Mouse (Mus musculus) heart, embryonic 11.5 days (tissue): ENCODE results near the gene Zfp444. TPM values are rescaled to one million over a fixed set of nuclear protein-coding genes. Genes with fewer than 3 reads are reported as not detected.

Source experiments
- ATAC-seq: fragments of 200-750 bp; cut with Nextera tagmentation; replicated peaks from 2 replicates; pipeline ENCODE4 v1.8.0; 2017; ENCODE audit warnings: moderate library complexity; ENCODE audit not compliant: insufficient number of reproducible peaks, low FRiP score, low TSS enrichment
- H3K27ac ChIP-seq: fragments of 300-500 bp; sonication (generic); 2 replicates; pipeline ENCODE4 v1.5.1; 2014; ENCODE audit warnings: mild to moderate bottlenecking, low read depth, low read length
- H3K27me3 ChIP-seq: fragments of 300-500 bp; sonication (generic); 2 replicates; pipeline ENCODE4 v1.6.1; 2014; ENCODE audit warnings: mild to moderate bottlenecking, low read length, mixed read lengths; ENCODE audit not compliant: control insufficient read depth, insufficient read depth
- H3K36me3 ChIP-seq: fragments of 300-500 bp; sonication (generic); 2 replicates; pipeline ENCODE4 v1.6.1; 2014; ENCODE audit warnings: mild to moderate bottlenecking, low read length, moderate library complexity, mixed read lengths; ENCODE audit not compliant: control insufficient read depth, insufficient read depth
- H3K4me1 ChIP-seq: fragments of 300-500 bp; sonication (generic); 2 replicates; pipeline ENCODE4 v1.6.1; 2014; ENCODE audit warnings: low read length; ENCODE audit not compliant: control insufficient read depth, insufficient read depth
- H3K4me2 ChIP-seq: fragments of 300-500 bp; sonication (generic); 2 replicates; pipeline ENCODE4 v1.6.1; 2014; ENCODE audit warnings: mild to moderate bottlenecking, moderate library complexity
- H3K4me3 ChIP-seq: fragments of 300-500 bp; sonication (generic); 2 replicates; pipeline ENCODE4 v1.5.1; 2014; ENCODE audit warnings: low read depth, low read length
- H3K9ac ChIP-seq: fragments of 300-500 bp; sonication (generic); 2 replicates; pipeline ENCODE4 v1.6.1; 2014; ENCODE audit warnings: mild to moderate bottlenecking, low read depth, low read length, moderate library complexity
- H3K9me3 ChIP-seq: fragments of 300-500 bp; sonication (generic); replicated peaks from 2 replicates; pipeline ENCODE4 v1.6.1; 2016; ENCODE audit warnings: low read length; ENCODE audit not compliant: control insufficient read depth
- WGBS: fragments of 180-500 bp; shearing (Covaris S2); extraction: QIAGEN DNeasy Blood & Tissue Kit; methylation state at CpG from one replicate; pipeline ENCODE4 v1.1.7; 2014; ENCODE audit not compliant: insufficient replicate concordance; 5-methylcytosine and 5-hydroxymethylcytosine counted together
- polyA plus RNA-seq: library from polyadenylated mRNA; unstranded; fragments of >200 nt; fragmentation: Nextera tagmentation; extraction: Ambion mirVana; gene quantifications from 2 replicates; pipeline ENCODE4 v1.2.1, GENCODE M21; 2014

Gene Zfp444
- polyA plus RNA-seq, 1 experiment from 2014 or later = 31.4 TPM

DNA sequence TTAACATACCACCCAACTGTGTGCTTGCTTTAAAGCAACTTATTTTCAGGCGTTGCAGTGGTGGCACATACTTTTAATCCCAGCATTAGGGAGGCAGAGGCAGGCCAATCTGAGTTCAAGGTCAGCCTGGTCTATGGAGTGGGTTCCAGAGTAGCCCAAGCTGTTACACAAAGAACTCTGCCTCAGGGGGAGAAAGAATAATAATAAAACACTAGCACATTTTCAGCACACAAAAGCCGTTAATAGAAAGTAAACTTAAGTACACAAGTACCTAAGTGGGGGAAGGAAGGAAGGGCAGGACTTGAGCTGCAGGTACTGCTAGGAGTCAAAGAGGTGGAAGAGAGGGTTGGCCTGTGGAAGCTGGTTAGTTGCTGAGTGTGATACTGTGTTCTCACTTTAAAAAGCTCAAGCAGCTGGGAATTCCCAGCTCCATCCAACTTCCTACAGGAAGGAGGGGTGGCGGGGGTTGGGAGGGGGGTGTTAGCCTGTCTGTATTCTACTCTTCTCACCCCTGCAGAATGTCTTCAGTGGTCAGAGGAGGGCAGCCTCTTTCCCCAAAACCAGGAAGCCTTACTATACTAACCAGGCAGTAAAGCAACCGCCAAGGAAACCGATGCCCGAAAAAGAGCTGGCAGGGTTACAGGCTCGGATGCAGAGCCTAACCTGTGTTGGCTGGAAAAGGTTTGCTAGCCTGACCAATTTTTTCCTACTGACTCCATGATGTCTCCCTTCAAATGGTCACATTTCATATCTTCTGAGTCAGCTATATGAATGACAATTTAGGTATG is 25.6 kb upstream of the Zfp444 start:
- H3K4me1 ChIP-seq = peaks cover 56% of the 10 kb centered on the region
- H3K9ac ChIP-seq = no peak overlapping the region
- H3K9me3 ChIP-seq = no peaks in the 10 kb centered on the region
- no peaks in the 10 kb centered on the region for H3K36me3 ChIP-seq
- peak overlapping the region; percentile 35; the same call in 1 of the 2 replicates for H3K27ac ChIP-seq
- no peak overlapping the region for H3K4me3 ChIP-seq
- H3K4me2 ChIP-seq = 0 out of 2 replicates have a peak overlapping the region, but pooled peaks have one; percentile 4
- no peaks in the 10 kb centered on the region for H3K27me3 ChIP-seq
- 78% methylated on average over 7 of the region's 7 CpGs for WGBS
- no peak for ATAC-seq

DNA sequence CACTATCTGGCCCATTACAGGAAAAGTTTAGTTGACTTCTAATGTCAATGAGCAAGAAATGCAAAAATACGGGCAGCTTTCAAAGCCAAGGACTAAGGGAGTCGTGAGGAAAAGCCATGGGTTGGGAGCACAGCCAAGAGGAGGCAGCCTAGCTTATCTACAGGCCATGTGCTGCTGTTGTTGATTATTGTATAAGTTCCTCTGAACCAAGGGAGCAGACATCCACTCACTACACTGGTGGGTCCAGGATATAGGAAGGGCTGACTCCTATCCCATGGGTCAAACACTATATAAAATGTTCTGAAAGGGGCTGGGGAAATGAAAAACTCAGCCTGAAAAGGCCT is 25.1 kb upstream of the Zfp444 start:
- Histone ChIP-seq H3K4me2 (no peak overlapping the region), H3K36me3 (no peaks in the 10 kb centered on the region), H3K27me3 (no peaks in the 10 kb centered on the region), H3K9ac (no peak overlapping the region), H3K9me3 (no peaks in the 10 kb centered on the region), H3K4me3 (no peak overlapping the region), H3K27ac (no peak overlapping the region; the same call in 1 of the 2 replicates), H3K4me1 (peaks cover 56% of the 10 kb centered on the region)
- WGBS = 55% methylated on average over 2 of the region's 2 CpGs
- ATAC-seq = 0 out of 2 replicates have a peak, but pooled peaks have one; percentile 43

DNA sequence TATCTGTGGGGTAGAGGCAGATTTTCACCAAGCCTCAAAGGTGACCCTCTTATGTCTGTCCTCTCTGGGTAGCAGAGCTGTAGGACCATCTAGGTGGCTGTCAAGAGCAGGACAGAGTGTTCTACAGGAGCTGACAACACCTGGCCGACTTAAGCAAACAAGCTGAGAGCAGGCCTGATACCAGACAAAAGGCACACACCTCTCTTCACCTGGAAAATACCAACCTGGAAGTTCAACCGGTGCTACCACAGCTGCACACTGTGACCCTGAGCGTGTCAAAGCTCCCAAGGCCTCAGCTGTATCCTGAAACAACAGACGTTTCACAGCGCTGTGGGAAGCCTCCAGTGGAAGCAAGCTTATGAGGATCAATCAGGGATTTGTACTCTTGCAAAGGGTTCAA is 24.3 kb upstream of the Zfp444 start:
- 0 out of 2 replicates have a peak overlapping the region, but pooled peaks have one; percentile 43 for H3K27ac ChIP-seq
- H3K9me3 ChIP-seq = no peaks in the 10 kb centered on the region
- peaks cover 56% of the 10 kb centered on the region for H3K4me1 ChIP-seq
- ATAC-seq = no peak
- H3K4me3 ChIP-seq = no peak overlapping the region
- no peaks in the 10 kb centered on the region for H3K27me3 ChIP-seq
- H3K9ac ChIP-seq = no peak overlapping the region
- 72% methylated on average over 5 of the region's 5 CpGs for WGBS
- no peak overlapping the region for H3K4me2 ChIP-seq
- H3K36me3 ChIP-seq = no peaks in the 10 kb centered on the region

DNA sequence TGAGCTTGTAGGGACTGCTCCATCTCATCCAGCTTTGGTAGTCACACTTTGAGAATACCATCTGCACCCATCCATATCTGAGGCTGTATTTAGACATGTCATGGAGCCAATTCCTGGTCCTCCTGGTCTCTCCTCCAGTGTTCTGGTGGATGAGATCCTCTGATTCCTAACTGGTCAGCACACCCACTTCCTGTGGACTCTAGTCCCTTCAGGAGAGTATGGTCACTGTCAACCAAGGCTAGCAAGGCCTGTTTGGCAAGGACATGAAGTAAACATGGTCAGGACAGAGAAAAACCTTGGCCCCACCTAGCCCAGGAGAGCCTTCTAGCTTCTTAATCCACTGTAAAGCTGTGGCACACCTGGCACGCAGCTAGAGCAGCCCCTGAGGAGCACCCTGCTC is 20.8 kb upstream of the Zfp444 start:
- H3K27ac ChIP-seq = no peak overlapping the region
- H3K27me3 ChIP-seq = no peaks in the 10 kb centered on the region
- 88% methylated on average over 1 of the region's 1 CpGs for WGBS
- H3K36me3 ChIP-seq = no peaks in the 10 kb centered on the region
- H3K4me3 ChIP-seq = no peak overlapping the region
- H3K9ac ChIP-seq = no peak overlapping the region
- H3K4me1 ChIP-seq = peaks cover 48% of the 10 kb centered on the region
- H3K9me3 ChIP-seq = no peaks in the 10 kb centered on the region
- no peak overlapping the region for H3K4me2 ChIP-seq
- no peak for ATAC-seq

DNA sequence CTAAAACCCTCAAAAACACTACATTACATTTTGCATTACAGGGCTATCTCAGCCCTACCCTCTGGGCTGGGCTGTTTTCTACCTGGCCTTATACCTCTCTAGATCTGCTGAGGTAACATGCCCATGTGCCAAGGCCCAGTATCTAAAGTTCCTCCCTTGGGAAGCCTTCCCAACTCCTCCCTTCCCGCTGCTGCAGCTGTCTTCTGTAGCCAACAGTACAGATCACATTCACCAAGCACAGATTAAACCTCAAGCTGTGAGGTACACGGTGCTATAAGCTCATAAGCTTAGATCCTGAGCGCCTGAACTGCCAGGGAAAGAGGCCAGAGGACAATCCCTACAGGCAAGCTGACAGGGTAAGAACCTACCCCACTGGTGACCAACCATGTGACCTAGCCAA is 20.0 kb upstream of the Zfp444 start:
- H3K4me2 ChIP-seq = no peak overlapping the region
- H3K36me3 ChIP-seq = no peaks in the 10 kb centered on the region
- H3K27me3 ChIP-seq = no peaks in the 10 kb centered on the region
- H3K4me1 ChIP-seq = peaks cover 45% of the 10 kb centered on the region
- H3K9ac ChIP-seq = no peak overlapping the region
- 85% methylated on average over 3 of the region's 3 CpGs for WGBS
- H3K27ac ChIP-seq = no peak overlapping the region
- H3K9me3 ChIP-seq = no peaks in the 10 kb centered on the region
- no peak for ATAC-seq
- no peak overlapping the region for H3K4me3 ChIP-seq

DNA sequence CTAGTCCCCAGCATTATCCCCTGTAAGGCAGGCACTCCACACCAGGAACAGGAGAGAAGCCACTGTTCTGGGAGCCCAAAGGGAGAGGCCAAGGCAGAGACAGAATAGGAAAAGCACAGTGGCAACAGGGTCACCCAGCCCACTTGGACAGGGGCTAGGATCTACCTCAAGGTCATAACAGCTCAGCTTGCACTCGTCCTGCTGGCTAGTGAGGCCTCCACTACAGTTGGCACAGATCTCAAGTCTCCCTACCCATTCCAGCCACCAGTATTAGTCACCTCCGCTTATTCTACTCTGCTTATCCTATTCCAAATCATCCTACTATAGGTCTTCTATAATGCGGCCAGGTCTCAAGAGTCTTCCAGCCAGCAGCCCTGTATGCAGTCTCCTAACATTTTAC is 18.9 kb upstream of the Zfp444 start:
- 84% methylated on average over 3 of the region's 3 CpGs for WGBS
- H3K9ac ChIP-seq = no peak overlapping the region
- H3K9me3 ChIP-seq = no peaks in the 10 kb centered on the region
- no peak overlapping the region for H3K4me3 ChIP-seq
- no peaks in the 10 kb centered on the region for H3K27me3 ChIP-seq
- H3K27ac ChIP-seq = no peak overlapping the region
- no peak overlapping the region; the same call in 1 of the 2 replicates for H3K4me2 ChIP-seq
- ATAC-seq = no peak
- peaks cover 34% of the 10 kb centered on the region for H3K4me1 ChIP-seq
- H3K36me3 ChIP-seq = no peaks in the 10 kb centered on the region

DNA sequence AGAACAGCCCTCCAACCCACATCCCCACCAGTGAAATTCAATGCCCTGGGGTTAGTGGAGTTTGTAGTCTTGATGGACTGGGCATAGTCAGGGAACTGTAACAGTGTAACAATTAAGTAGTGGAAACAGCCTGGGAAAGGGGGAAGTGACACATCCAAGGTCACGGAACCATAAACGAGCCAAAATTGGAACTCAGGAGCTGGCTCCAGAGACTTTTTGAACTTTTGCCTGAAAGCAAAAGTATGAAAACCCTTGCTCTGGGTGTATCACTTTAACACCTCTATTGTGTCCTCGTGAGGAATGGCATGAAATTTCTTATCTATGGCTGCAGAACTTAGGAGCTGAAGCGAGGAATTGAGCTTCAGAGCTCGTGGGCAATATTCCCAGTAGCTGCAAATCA is 17.9 kb upstream of the Zfp444 start:
- H3K27me3 ChIP-seq = no peaks in the 10 kb centered on the region
- no peaks in the 10 kb centered on the region for H3K36me3 ChIP-seq
- peak overlapping the region; percentile 78; the same call in 1 of the 2 replicates for H3K4me3 ChIP-seq
- 66% methylated on average over 5 of the region's 5 CpGs for WGBS
- no peak for ATAC-seq
- 0 out of 2 replicates have a peak overlapping the region, but pooled peaks have one; percentile 92 for H3K9ac ChIP-seq
- H3K4me1 ChIP-seq = peaks cover 24% of the 10 kb centered on the region
- H3K27ac ChIP-seq = no peak overlapping the region
- no peaks in the 10 kb centered on the region for H3K9me3 ChIP-seq
- peak overlapping the region; percentile 82 for H3K4me2 ChIP-seq

DNA sequence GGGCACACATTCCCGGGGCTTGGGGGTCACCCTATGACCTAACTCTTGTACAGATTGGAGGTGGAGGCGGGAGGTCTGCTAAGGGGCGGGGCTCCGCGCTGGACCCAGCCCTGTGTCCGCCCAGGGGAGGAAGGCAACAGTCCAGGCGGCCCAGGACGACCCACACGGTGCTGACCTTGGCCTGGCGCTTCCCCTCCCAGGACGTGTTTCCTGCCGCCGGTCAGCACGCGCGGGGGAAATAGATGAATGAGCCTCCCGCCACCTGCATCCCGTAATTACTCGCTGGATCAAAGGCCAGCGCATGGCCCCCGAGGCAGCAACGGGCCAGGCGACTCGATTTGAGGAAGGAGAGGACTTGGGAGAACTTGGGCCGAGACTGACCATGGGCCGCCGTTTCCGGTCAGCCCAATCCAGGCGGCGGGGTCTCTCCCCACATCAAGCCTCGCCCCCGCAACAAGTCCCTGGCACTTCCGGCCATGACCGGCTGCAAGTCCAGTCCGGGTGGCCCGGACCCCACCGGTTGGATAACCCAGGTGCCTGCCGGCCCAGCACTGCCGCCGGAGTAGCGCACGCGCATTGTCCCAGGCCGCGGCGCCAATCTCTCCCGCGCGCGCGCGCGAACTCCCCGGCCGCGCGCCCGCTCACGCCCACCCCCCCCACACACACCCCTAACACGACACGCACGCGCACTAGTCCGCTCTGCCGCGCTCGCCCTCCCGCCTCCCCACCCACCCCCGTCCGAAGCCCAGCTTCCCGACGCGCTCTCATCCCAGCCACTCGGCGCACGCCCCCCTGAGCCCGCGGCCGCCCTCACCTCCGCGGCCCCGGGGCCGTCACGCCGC is 16.8 kb upstream of the Zfp444 start:
- H3K27ac ChIP-seq = peak overlapping the region; percentile 87
- peak; percentile 80 for ATAC-seq

More for the DNA sequence above, 16.8 kb upstream of the Zfp444 start:
- WGBS = under 1% methylated on average over 69 of the region's 85 CpGs
- Histone ChIP-seq H3K9ac (peak overlapping the region; percentile 92), H3K4me1 (peaks cover 23% of the 10 kb centered on the region), H3K4me3 (peak overlapping the region; percentile 78), H3K4me2 (peak overlapping the region; percentile 82), H3K36me3 (no peaks in the 10 kb centered on the region), H3K9me3 (no peaks in the 10 kb centered on the region), H3K27me3 (no peaks in the 10 kb centered on the region)
